Mouse (Mus musculus): ENCODE data around the gene Aim2.

Gene Aim2

GRCm38 (mm10) chr1:173381436-173381835 is 30.8 kb downstream of the Aim2 start:
- DNase-seq (ENCODE audit: extremely low read depth, low read depth, low spot score) = no peak

GRCm38 (mm10) chr1:173389431-173389830 is 38.8 kb downstream of the Aim2 start:
- no peak for DNase-seq (ENCODE audit: extremely low read depth, low read depth, low spot score)

DNA sequence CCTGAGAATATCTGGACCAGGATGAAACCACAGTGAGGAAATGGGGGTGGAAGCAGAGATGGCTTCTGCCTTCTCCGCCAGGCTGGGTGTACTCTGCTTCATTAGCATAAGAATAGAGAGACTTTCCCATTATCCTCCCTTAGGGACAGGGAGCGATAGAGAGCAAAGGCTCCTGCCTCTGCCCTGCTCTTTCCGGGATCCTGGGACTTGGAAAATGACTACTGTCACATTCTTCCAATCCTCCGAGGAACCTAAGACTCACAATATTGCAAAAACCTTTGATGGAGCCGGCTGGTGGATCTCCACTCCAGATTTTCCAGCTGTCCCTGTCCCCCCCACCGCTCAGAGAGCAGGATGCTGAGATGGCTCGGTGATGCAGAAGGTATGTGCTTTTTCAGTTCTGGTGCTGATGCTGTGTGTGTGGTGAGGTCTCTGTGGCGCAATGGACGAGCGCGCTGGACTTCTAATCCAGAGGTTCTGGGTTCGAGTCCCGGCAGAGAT is 39.3 kb downstream of the Aim2 start:
- DNase-seq (ENCODE audit: extremely low read depth, low read depth, low spot score) = no peak

GRCm38 (mm10) chr1:173391754-173392153 is 41.1 kb downstream of the Aim2 start:
- no peak for DNase-seq (ENCODE audit: extremely low read depth, low read depth, low spot score)

- DNase-seq (ENCODE audit: extremely low read depth, low read depth, low spot score) = no peak
Observed at GRCm38 (mm10) chr1:173398323-173398970, 47.8 kb downstream of the Aim2 start.

- no peak for DNase-seq (ENCODE audit: extremely low read depth, low read depth, low spot score)
Observed at GRCm38 (mm10) chr1:173404696-173405309, 54.1 kb downstream of the Aim2 start.

- no peak for DNase-seq (ENCODE audit: extremely low read depth, low read depth, low spot score)
Observed at GRCm38 (mm10) chr1:173409066-173409465, 58.4 kb downstream of the Aim2 start.

DNA sequence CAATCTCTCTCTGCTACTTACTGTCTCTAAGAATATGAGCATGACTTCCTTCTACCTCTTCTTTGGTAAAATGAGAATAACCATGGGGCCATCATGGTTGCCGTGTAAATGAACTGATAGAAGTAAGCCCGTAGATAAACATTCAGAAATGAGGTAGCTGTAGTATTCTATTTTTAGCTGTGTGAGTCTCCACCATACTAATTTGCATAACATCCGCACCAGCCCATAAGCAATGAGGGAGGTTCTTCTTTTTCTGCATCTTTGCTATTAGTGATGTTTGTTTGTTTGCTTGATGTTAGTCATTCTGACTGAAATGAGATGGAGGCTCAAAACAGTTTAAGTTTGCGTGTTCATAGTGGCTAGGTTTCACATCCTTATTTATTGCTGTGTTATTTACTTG is 61.2 kb downstream of the Aim2 start:
- no peak for DNase-seq (ENCODE audit: extremely low read depth, low read depth, low spot score)

- no peak for DNase-seq (ENCODE audit: extremely low read depth, low read depth, low spot score)
Observed at GRCm38 (mm10) chr1:173414631-173415030, 64.0 kb downstream of the Aim2 start.

GRCm38 (mm10) chr1:173418516-173418915 is 67.8 kb downstream of the Aim2 start:
- no peak for DNase-seq (ENCODE audit: extremely low read depth, low read depth, low spot score)

- no peak for DNase-seq (ENCODE audit: extremely low read depth, low read depth, low spot score)
Observed at GRCm38 (mm10) chr1:173418936-173419621, 68.4 kb downstream of the Aim2 start.

DNA sequence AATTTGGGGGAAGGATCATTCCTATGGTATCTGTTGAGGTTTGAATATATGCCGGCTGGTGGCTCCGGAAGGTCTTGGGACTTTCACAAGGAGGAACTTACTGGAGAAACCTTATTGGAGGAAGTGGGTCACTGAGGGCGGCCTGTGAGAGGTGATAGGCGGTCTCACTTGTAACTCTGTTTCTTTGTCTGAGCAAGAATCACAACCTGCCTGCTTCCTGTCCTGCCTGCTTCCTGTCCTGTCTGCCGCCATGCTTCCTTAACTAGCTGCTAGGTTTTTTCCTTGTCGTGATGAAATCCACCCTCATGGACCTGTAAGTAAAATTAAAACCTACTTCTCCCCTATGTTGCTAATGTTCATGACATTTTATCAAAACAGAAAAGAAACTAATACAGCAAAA is 69.7 kb downstream of the Aim2 start:
- DNase-seq (ENCODE audit: extremely low read depth, low read depth, low spot score) = no peak

GRCm38 (mm10) chr1:173426345-173426744 is 75.7 kb downstream of the Aim2 start:
- no peak for DNase-seq (ENCODE audit: extremely low read depth, low read depth, low spot score)

DNA sequence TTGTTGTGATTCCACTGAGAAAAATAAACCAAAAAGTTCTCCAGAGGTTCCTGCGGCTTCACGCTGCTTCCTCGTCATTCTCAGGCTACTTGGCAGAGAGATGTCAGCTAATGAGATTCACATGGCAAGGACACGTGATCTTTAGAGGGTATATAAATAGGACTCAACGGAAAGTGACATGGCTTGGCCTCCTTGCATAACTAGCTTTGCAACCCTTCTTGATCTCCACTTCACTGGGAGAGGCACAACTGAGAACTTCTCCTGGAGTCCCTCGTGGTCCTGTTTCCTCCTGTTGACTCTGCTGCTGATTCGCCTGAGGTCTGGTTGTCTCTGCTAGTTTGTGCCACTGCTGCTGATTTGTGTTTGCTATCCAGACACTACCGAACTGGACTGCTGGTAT is 76.7 kb downstream of the Aim2 start:
- DNase-seq (ENCODE audit: extremely low read depth, low read depth, low spot score) = no peak

GRCm38 (mm10) chr1:173429995-173430699 is 79.5 kb downstream of the Aim2 start:
- DNase-seq (ENCODE audit: extremely low read depth, low read depth, low spot score) = no peak

DNA sequence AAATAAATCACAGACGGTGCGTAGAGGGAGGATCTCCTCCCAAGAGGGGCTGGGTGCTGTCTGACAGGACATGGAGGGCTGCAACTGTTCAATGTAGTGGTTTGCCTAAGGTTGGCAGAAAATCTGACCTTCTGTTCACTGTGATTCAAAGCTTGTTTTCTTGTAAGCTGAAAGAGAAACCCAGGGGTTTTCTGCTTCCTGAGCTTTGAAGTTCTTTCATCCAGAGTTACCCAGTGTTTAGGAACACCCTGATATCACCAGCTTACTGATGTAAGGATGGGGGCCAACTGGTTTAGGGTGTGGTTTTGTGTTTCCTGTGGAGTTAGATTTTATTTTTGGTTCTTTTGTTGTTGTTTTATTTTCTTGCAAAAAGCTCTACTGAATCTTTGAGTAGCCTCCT is 81.7 kb downstream of the Aim2 start:
- no peak for DNase-seq (ENCODE audit: extremely low read depth, low read depth, low spot score)

- no peak for DNase-seq (ENCODE audit: extremely low read depth, low read depth, low spot score)
Observed at GRCm38 (mm10) chr1:173437161-173437953, 86.7 kb downstream of the Aim2 start.

GRCm38 (mm10) chr1:173440681-173441080 is 90.0 kb downstream of the Aim2 start:
- DNase-seq (ENCODE audit: extremely low read depth, low read depth, low spot score) = no peak

GRCm38 (mm10) chr1:173441210-173441609 is 90.5 kb downstream of the Aim2 start:
- DNase-seq (ENCODE audit: extremely low read depth, low read depth, low spot score) = no peak

GRCm38 (mm10) chr1:173443061-173443460 is 92.4 kb downstream of the Aim2 start:
- DNase-seq (ENCODE audit: extremely low read depth, low read depth, low spot score) = peak; percentile 90

DNA sequence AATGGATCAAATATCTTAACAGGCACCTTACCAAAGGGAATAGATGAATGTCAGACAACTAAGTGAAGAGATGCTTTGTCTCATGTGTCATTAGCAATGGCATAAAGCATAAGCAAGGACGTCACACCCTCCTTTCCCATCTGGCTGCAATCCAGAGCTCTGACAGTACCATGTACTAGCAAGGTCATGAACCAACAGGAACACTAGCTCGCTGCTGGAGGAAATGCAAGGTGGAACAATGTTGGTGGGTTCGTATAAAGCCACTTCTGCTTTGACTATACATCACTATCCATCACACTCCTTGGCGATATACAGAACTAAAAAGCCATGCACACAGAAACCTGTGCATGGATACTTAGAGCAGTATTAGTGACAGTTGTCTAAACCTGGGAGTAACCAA is 96.4 kb downstream of the Aim2 start:
- DNase-seq (ENCODE audit: extremely low read depth, low read depth, low spot score) = no peak
